Comparison of ENCODE assay signal across 17 mouse cellular contexts in genomic region chr17:67995277-67995819, GRCm38 (mm10). TPM values are rescaled to one million over a fixed set of nuclear protein-coding genes. Genes with fewer than 3 reads are reported as not detected.
A peak's percentile ranks its signal among the peaks of the same experiment; 100 is the strongest.
DNase-seq lines count a peak whose midpoint lies in the region; ATAC-seq lines count a peak whose summit lies in the region.
"Had no signal": no experiment of that assay in that cellular context is flagged by ENCODE, and none has a peak within 500 bp of the region (broad histone marks: within the 10 kb centered on the region; RNA-seq: fewer than 3 reads in every experiment).

No protein-coding gene starts in this region.

- peaks cover 17% of the 10 kb centered on the region for H3K4me1 ChIP-seq in heart, embryonic 15.5 days (replicated peaks)
- peaks cover 8% of the 10 kb centered on the region; the same call in 1 of the 2 replicates for H3K4me1 ChIP-seq in midbrain, embryonic 11.5 days (ENCODE audit: control insufficient read depth, insufficient read depth, low read length)
- H3K4me1 ChIP-seq in midbrain, embryonic 16.5 days (ENCODE audit: control insufficient read depth, insufficient read depth, low read length) = no peaks in the 10 kb centered on the region
- peaks cover 15% of the 10 kb centered on the region; the same call in 1 of the 2 replicates for H3K4me1 ChIP-seq in intestine, embryonic 15.5 days (replicated peaks)
- H3K4me1 ChIP-seq: forebrain, embryonic 15.5 days; midbrain, embryonic 15.5 days; neural tube, embryonic 12.5 days had no signal

- H3K9me3 ChIP-seq in heart, embryonic 15.5 days (replicated peaks) = no peaks in the 10 kb centered on the region
- no peaks in the 10 kb centered on the region for H3K9me3 ChIP-seq in midbrain, embryonic 11.5 days (ENCODE audit: control insufficient read depth, low read length)
- no peaks in the 10 kb centered on the region for H3K9me3 ChIP-seq in midbrain, embryonic 16.5 days (replicated peaks; ENCODE audit: control insufficient read depth, low read length, poor library complexity, severe bottlenecking)
- H3K9me3 ChIP-seq in intestine, embryonic 15.5 days = no peaks in the 10 kb centered on the region
- H3K9me3 ChIP-seq: embryonic facial prominence, embryonic 13.5 days; forebrain, embryonic 15.5 days; midbrain, embryonic 15.5 days; neural tube, embryonic 12.5 days had no signal

- no peak overlapping the region for H3K4me2 ChIP-seq in heart, embryonic 15.5 days
- no peak overlapping the region for H3K4me2 ChIP-seq in midbrain, embryonic 11.5 days
- no peak overlapping the region for H3K4me2 ChIP-seq in midbrain, embryonic 16.5 days (ENCODE audit: low read length)
- H3K4me2 ChIP-seq in intestine, embryonic 15.5 days (replicated peaks) = no peak overlapping the region
- H3K4me2 ChIP-seq: forebrain, embryonic 15.5 days; midbrain, embryonic 15.5 days; neural tube, embryonic 12.5 days had no signal

- ATAC-seq in heart, embryonic 15.5 days (replicated peaks; ENCODE audit: insufficient number of reproducible peaks, insufficient read depth, low FRiP score, low read depth) = no peak
- ATAC-seq in midbrain, embryonic 11.5 days (ENCODE audit: low FRiP score) = peak; percentile 51
- no peak for ATAC-seq in midbrain, embryonic 16.5 days
- peak; percentile 62 for ATAC-seq in intestine, embryonic 15.5 days
- no peak for ATAC-seq in activated CD4-positive, CD25-positive, alpha-beta regulatory T cell, adult 4 months
- ATAC-seq: forebrain, embryonic 15.5 days; inflammation-experienced regulatory T-cells, adult 6 months; midbrain, embryonic 15.5 days had no signal

- DNase-seq in heart, postnatal 25 days (ENCODE audit: low spot score) = no peak
- DNase-seq in midbrain, embryonic 11.5 days (ENCODE audit: low spot score, missing footprints) = no peak
- DNase-seq in telencephalon, adult 2 months (ENCODE audit: low read depth, low spot score) = peak; percentile 19
- no peak for DNase-seq in left cerebral cortex, adult 11 months (ENCODE audit: low spot score)
- DNase-seq: cerebellum, adult 9-10 months; right cerebral cortex, postnatal 4 days had no signal

- intact Hi-C loops in heart, postnatal 25 days (cut with DNase I) = no loop called here

- no peak overlapping the region for H3K4me3 ChIP-seq in heart, embryonic 15.5 days
- H3K4me3 ChIP-seq in midbrain, embryonic 11.5 days (ENCODE audit: low read depth, low read length) = no peak overlapping the region
- H3K4me3 ChIP-seq in midbrain, embryonic 16.5 days (ENCODE audit: low read depth, low read length) = no peak overlapping the region
- no peak overlapping the region for H3K4me3 ChIP-seq in intestine, embryonic 15.5 days (replicated peaks)
- H3K4me3 ChIP-seq: embryonic facial prominence, embryonic 13.5 days; forebrain, embryonic 15.5 days; layer of hippocampus, adult 2 months; midbrain, embryonic 15.5 days; neural tube, embryonic 12.5 days had no signal

- peak overlapping the region; percentile 34; the same call in 1 of the 2 replicates for H3K27ac ChIP-seq in heart, embryonic 15.5 days
- no peak overlapping the region for H3K27ac ChIP-seq in midbrain, embryonic 11.5 days (ENCODE audit: low read depth, low read length)
- no peak overlapping the region for H3K27ac ChIP-seq in midbrain, embryonic 16.5 days (ENCODE audit: low read length)
- peak overlapping the region; percentile 18; the same call in 1 of the 2 replicates for H3K27ac ChIP-seq in intestine, embryonic 15.5 days
- H3K27ac ChIP-seq: embryonic facial prominence, embryonic 13.5 days; forebrain, embryonic 15.5 days; layer of hippocampus, adult 2 months; midbrain, embryonic 15.5 days; neural tube, embryonic 12.5 days had no signal

- H3K27me3 ChIP-seq in heart, embryonic 15.5 days = no peaks in the 10 kb centered on the region
- H3K27me3 ChIP-seq in midbrain, embryonic 11.5 days (ENCODE audit: control insufficient read depth, insufficient read depth, low read length) = no peaks in the 10 kb centered on the region
- no peaks in the 10 kb centered on the region for H3K27me3 ChIP-seq in midbrain, embryonic 16.5 days (ENCODE audit: control insufficient read depth, insufficient read depth, low read depth, low read length)
- H3K27me3 ChIP-seq in intestine, embryonic 15.5 days (replicated peaks) = no peaks in the 10 kb centered on the region
- H3K27me3 ChIP-seq: CH12.LX; embryonic facial prominence, embryonic 13.5 days; forebrain, embryonic 15.5 days; midbrain, embryonic 15.5 days; neural tube, embryonic 12.5 days had no signal

- H3K36me3 ChIP-seq in heart, embryonic 15.5 days = no peaks in the 10 kb centered on the region
- no peaks in the 10 kb centered on the region for H3K36me3 ChIP-seq in midbrain, embryonic 11.5 days (ENCODE audit: control insufficient read depth, insufficient read depth, low read length)
- H3K36me3 ChIP-seq in midbrain, embryonic 16.5 days (ENCODE audit: control insufficient read depth, insufficient read depth, low read length) = no peaks in the 10 kb centered on the region
- no peaks in the 10 kb centered on the region for H3K36me3 ChIP-seq in intestine, embryonic 15.5 days
- H3K36me3 ChIP-seq: embryonic facial prominence, embryonic 13.5 days; forebrain, embryonic 15.5 days; midbrain, embryonic 15.5 days; neural tube, embryonic 12.5 days had no signal

- WGBS in heart, embryonic 15.5 days = 68% methylated on average over 2 of the region's 2 CpGs
- WGBS in midbrain, embryonic 11.5 days = 86% methylated on average over 2 of the region's 2 CpGs
- 83% methylated on average over 2 of the region's 2 CpGs for WGBS in midbrain, embryonic 16.5 days
- WGBS in intestine, embryonic 15.5 days = 51% methylated on average over 2 of the region's 2 CpGs

- H3K9ac ChIP-seq in heart, embryonic 15.5 days = no peak overlapping the region
- no peak overlapping the region for H3K9ac ChIP-seq in midbrain, embryonic 11.5 days (ENCODE audit: low read length)
- H3K9ac ChIP-seq in midbrain, embryonic 16.5 days (ENCODE audit: low read depth, low read length) = no peak overlapping the region
- H3K9ac ChIP-seq in intestine, embryonic 15.5 days = no peak overlapping the region
- H3K9ac ChIP-seq: embryonic facial prominence, embryonic 13.5 days; forebrain, embryonic 15.5 days; midbrain, embryonic 15.5 days; neural tube, embryonic 12.5 days had no signal

RNA-seq across cellular contexts. Expression of gene Arhgap28, which starts 8.6 kb away (rescaled TPM):
- 11.6 and 16.3 TPM in 2 replicates for polyA plus RNA-seq in heart, embryonic 15.5 days (2015; fragmentation: Nextera tagmentation; extraction: Ambion mirVana)
- total RNA-seq in heart, postnatal 25 days (2021) = 1 to 10 TPM; 2.5 to 3.0 TPM
- 21.7 and 28.9 TPM in 2 replicates for polyA plus RNA-seq in midbrain, embryonic 11.5 days (2014; fragmentation: Nextera tagmentation; extraction: Ambion mirVana)
- 5.0 and 5.5 TPM in 2 replicates for polyA plus RNA-seq in midbrain, embryonic 16.5 days (2015; fragmentation: Nextera tagmentation; extraction: Ambion mirVana)
- polyA plus RNA-seq in intestine, embryonic 15.5 days (2015; fragmentation: Nextera tagmentation; extraction: Ambion mirVana) = 17.5 and 19.1 TPM in 2 replicates
- under 1 TPM in 1 of 2 experiments, not detected in 1; 0.19 TPM for polyA plus RNA-seq in activated CD4-positive, CD25-positive, alpha-beta regulatory T cell, adult 4 months (2017; shearing (Covaris generic))
- total RNA-seq: CH12.LX had no signal
- polyA plus RNA-seq: inflammation-experienced regulatory T-cells, adult 6 months had no signal

Comparison
In these comparisons a context has a peak if more than half of its experiments do, and no peak if none do; other contexts are left out.
1. ATAC-seq: peak in midbrain, embryonic 11.5 days (single experiment) and intestine, embryonic 15.5 days (single experiment); none in heart, embryonic 15.5 days (single experiment), midbrain, embryonic 16.5 days (single experiment) and activated CD4-positive, CD25-positive, alpha-beta regulatory T cell, adult 4 months (single experiment).
2. H3K27ac ChIP-seq: peak in heart, embryonic 15.5 days (single experiment) and intestine, embryonic 15.5 days (single experiment); none in midbrain, embryonic 11.5 days (single experiment) and midbrain, embryonic 16.5 days (single experiment).